Mouse (Mus musculus): ENCODE data around the gene Cdk19.
"Not testable (repeated sequence)": the region's sequence is repeated elsewhere in the genome, so short reads cannot be mapped to it uniquely, and the experiment has no call there.

Cdk19 gene

GRCm38 (mm10) chr10:40339351-40339964, at the start of gene Cdk19:
Gene Cdk19 (plus strand): TSS chr10:40339564.
- in situ Hi-C loops (cut with MboI): no loop called here

- in situ Hi-C loops (cut with MboI): no loop called here
These were observed 46.7 kb upstream of the Cdk19 start for GRCm38 (mm10) chr10:40292640-40293039.

DNA sequence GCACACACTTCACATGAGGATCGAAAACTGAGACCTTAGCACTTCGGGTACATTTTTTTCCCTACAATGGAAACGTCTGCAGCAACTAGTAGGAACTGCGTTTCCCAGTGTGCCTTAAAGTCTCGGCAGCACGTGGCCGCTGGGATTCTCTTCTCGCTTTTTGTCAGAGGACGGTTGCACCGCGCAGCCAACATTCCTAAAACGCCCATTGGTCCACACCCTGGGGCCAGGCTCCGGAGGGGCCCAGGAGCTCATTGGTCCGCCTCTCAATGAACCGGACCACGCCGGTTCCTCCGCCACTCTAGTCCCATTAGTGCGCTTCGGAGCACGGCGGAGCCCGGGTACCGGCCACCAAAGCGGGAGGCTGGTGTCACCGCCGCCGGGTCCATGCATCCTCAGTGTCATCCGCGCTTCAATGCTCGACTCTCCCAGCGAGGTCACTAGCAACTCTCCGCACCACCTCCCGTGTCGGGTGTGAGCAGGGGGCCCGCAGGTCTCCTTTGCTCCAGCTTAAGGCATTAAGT, 38.7 kb upstream of the Cdk19 start:
- in situ Hi-C loops (cut with MboI): no loop called here

- in situ Hi-C loops (cut with MboI): not testable (repeated sequence)
These were observed 37.9 kb upstream of the Cdk19 start for GRCm38 (mm10) chr10:40301181-40302075.

DNA sequence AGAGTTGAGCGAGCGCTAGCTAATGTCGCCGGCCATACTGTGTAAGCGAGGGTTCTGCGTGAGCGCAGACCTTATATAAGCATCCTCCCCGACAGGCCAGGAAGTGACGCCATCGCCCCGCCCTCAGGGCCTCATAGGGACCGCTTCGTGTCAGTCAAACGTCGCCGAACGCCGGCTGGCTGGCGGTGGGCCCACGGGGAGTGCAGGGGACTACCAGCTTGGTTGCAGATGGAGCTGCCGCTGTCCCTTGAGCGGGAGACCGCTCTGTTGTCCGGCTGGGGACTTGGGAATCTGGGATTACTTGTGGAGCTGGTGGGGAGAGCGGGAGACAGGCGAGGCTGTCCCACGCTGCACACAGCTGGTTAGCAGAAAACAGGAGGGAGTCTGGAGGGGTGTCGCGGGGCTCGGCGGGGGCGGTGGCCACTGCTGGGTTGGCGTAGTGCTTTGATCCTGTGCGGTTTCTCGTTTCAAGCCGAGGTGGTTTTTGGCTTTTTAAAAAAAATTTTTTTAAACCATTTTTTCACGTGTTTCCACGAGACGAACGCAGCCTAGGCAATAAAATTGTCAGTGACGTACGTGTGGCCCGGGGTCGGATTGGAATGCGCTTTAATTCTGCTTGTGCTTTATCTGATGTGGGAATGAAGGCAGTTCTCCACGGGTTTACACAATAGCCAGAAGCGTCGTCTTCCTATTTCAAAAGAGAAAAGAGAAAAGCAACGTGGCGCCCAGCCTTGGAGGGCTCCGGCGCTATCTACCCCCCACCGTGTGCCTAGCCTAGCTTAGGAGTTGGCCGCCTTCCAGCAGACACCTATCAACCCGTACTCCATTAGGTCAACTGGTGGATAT, 37.0 kb upstream of the Cdk19 start, which contains the start of gene Amd1:
Gene Amd1 (minus strand): TSS at position 47 of the 846 bp plus-strand sequence.
- in situ Hi-C loops (cut with MboI): no loop called here

DNA sequence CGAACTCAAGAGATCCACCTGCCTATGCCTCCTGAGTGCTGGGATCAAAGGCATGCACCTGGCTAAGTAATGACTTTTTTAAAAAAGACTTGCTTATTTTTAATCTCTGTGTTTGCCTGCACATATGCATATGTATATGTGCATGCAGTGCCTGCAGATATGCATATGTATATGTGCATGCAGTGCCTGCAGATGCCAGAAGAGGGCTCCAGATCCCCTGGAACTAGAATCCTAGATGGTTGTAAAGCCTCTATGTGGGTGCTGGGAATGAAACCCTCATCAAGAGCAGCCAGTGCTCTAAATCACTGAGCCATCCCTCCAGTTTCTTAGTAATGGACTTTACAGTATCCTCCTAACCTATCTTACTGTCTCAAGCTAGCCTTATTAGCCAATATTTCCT, 33.4 kb upstream of the Cdk19 start:
- in situ Hi-C loops (cut with MboI): no loop called here

- in situ Hi-C loops (cut with MboI): no loop called here
These were observed 31.4 kb upstream of the Cdk19 start for GRCm38 (mm10) chr10:40307826-40308583.

- in situ Hi-C loops (cut with MboI): no loop called here
These were observed 29.3 kb upstream of the Cdk19 start for GRCm38 (mm10) chr10:40309884-40310635.

DNA sequence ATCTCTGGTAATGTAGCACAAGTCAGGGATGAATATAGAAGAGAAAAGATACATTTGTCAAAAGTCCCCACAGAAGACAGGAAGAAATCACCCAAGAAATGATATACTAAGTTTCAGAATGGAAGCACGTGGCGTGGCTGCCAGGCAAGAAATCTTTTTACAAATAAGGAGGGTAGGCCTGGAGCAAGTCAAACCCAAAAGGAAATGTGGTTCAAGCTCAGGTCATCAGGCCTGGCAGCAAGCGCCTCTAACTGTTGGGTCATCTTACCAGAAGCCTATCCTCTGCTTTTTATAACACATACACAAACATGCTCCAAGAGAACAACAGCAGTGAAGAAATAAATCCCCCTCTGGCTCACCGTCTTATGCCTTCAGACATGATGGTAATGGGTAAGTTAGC, 26.6 kb upstream of the Cdk19 start:
- in situ Hi-C loops (cut with MboI): no loop called here

- in situ Hi-C loops (cut with MboI): no loop called here
These were observed 22.4 kb upstream of the Cdk19 start for GRCm38 (mm10) chr10:40316841-40317585.

GRCm38 (mm10) chr10:40320306-40320705, 19.1 kb upstream of the Cdk19 start:
- in situ Hi-C loops (cut with MboI): no loop called here

- in situ Hi-C loops (cut with MboI): no loop called here
These were observed 11.3 kb upstream of the Cdk19 start for GRCm38 (mm10) chr10:40328004-40328551.

- in situ Hi-C loops (cut with MboI): no loop called here
These were observed 9.1 kb upstream of the Cdk19 start for GRCm38 (mm10) chr10:40330262-40330661.

GRCm38 (mm10) chr10:40332864-40333263, 6.5 kb upstream of the Cdk19 start:
- in situ Hi-C loops (cut with MboI): no loop called here

GRCm38 (mm10) chr10:40342036-40342435, 2.7 kb downstream of the Cdk19 start:
- in situ Hi-C loops (cut with MboI): no loop called here

GRCm38 (mm10) chr10:40346776-40347403, 7.5 kb downstream of the Cdk19 start:
- in situ Hi-C loops (cut with MboI): no loop called here

DNA sequence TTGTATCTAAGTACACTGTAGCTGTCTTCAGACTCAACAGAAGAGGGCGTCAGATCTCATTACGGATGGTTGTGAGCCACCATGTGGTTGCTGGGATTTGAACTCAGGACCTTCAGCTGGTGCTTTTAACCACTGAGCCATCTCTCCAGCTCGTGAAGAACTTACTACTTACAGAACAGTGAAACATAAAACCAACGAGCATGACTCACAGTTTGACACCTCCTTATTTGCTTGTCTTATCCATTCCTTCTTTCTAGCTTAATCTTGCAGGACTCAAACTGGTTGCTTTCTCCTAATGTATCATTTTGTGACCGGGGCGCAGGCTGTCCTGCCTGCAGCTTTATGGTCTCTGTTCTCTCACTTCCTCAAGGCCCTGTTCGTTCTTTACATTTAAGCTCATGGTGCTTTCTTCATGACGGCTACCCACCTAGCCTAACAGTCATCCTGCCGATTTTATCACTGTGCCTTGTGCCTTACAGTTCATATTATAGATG, 8.1 kb downstream of the Cdk19 start:
- in situ Hi-C loops (cut with MboI): no loop called here

- in situ Hi-C loops (cut with MboI): no loop called here
These were observed 9.5 kb downstream of the Cdk19 start for GRCm38 (mm10) chr10:40348566-40349536.

Data from mature B cell (primary cell).